Mouse (Mus musculus) heart, adult 2 months (tissue): ENCODE data around the gene Tmem177.

ENCODE experiments used
- CTCF ChIP-seq: fragments of 200-600 bp; IDR thresholded peaks from 2 replicates; pipeline ENCODE4 v1.8.1; 2022; ENCODE audit warnings: antibody characterized with exemption, mild to moderate bottlenecking, moderate library complexity
- EP300 ChIP-seq: fragments of 200-500 bp; IDR thresholded peaks from 2 replicates; pipeline ENCODE4 v1.6.1; 2011; ENCODE audit warnings: low read depth, low read length, control low read depth; ENCODE audit not compliant: insufficient read depth

DNA sequence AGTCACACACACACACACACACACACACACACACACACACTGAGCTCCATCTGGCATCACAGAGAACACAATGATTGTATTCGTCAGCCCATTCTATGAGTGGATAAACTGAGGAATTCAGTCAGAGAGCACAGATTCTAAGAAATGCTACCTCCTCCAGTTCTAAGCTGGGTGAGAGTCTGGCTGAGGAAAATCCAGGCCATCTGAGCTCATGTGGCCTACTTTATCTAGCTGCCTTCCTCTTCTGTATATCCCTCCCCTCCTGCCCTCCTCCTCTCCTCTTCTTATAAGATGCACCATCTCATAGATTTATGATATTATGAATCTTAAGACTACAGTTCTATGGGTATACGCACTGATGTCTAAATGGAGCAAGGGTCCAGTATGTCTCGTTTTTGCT lies 19.4 kb downstream of the Tmem177 start:
- no peak for TF ChIP-seq CTCF
- TF ChIP-seq EP300, result no peak
